Mouse (Mus musculus): ENCODE measurements around the gene Tmem178. TPM values are rescaled to one million over a fixed set of nuclear protein-coding genes. Genes with fewer than 3 reads are reported as not detected.

Tmem178 gene
- polyA plus RNA-seq, 1 experiment, result not detected

DNA sequence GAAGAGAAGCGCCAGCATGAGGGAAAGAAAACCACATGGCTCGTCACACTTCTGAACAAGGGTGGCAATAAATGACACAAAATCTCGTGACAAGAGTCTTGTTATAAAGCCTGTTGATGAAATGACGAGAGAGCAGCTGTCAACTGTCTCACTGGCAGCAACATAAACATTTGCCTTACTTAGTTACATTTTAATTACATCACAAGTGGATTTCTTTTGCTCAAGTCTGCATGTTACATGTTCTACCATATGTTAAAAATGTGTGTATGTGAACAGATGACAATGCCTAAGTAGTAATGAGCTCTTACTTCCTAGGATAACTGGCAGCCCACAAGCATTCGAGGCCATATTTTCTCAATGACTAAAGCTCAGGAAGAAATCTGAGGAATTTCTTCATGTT, 90.9 kb downstream of the Tmem178 start:
- peaks cover 33% of the 10 kb centered on the region for H3K4me1 ChIP-seq
- no peaks in the 10 kb centered on the region for H3K27me3 ChIP-seq (replicated peaks)
- TF ChIP-seq FLI1 (IDR thresholded peaks at IDR 0.05; ENCODE audit: low read length) (no peak), GATA1 (IDR thresholded peaks at IDR 0.05; ENCODE audit: borderline replicate concordance, low read length) (no peak)
- H3K36me3 ChIP-seq (replicated peaks; ENCODE audit: low read length), result peaks cover 84% of the 10 kb centered on the region
- 0 out of 2 replicates have a peak, but pooled peaks cover 2% of the 10 kb centered on the region for H3K9me3 ChIP-seq
- H3K4me3 ChIP-seq (replicated peaks), result no peak overlapping the region

DNA sequence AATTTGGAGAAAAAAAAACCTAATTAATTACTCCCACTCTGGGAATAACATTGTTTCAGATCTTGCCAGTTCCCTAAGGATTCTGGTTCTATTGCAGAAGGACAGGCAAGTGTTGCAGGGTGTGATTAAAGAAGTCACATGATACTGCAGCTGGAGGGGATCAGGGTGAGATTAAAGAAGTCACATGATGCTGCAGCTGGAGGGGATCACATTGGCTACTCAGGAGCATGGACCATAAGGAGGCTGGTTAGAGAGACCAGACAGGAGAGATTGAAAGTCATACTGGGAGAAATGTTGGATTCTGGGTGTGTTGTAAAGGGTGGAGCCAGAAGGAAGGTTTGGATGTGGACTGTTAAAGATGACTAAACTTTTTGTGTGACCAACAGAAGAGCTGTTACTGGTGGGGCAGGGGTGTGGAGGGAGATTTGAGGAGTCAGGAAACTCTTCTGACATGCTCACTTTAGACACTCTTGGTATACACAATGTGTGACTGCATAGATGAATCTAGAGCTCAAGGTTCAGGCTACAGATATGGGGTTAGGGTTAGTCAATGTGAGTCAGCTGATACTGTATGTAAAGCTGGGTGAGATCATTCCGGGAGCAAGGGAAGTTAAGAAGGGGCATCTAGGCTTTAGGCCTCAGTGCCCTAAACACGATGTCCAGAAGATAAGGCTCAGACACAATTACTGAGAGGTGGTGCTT, 94.4 kb downstream of the Tmem178 start:
- TF ChIP-seq FLI1 (IDR thresholded peaks at IDR 0.05; ENCODE audit: low read length) (no peak), GATA1 (IDR thresholded peaks at IDR 0.05; ENCODE audit: borderline replicate concordance, low read length) (no peak)
- Histone ChIP-seq H3K4me3 (replicated peaks) (no peak overlapping the region), H3K9me3 (no peaks in the 10 kb centered on the region), H3K36me3 (replicated peaks; ENCODE audit: low read length) (peaks cover 94% of the 10 kb centered on the region), H3K4me1 (peaks cover 23% of the 10 kb centered on the region), H3K27me3 (replicated peaks) (no peaks in the 10 kb centered on the region)

DNA sequence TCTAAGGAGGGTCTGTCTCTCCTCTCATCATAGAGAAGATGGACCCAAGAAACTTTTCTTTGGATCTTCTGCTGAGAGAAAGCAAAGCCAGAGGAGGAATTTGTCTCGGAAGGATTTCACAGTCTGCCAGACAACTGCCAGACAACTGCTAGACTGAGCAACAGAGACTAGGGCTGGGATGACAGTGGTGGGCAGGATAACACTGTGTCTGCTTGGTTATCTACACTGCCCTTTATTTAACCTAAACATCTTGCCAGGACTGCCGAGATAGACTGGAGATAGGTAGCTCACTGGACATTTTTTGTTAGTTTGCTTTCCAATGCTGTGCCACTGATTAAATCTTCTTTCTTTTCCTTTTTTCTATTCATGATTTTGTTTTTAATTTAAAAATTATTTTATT, 97.2 kb downstream of the Tmem178 start:
- Histone ChIP-seq H3K27me3 (replicated peaks) (no peaks in the 10 kb centered on the region), H3K36me3 (replicated peaks; ENCODE audit: low read length) (peaks cover 91% of the 10 kb centered on the region), H3K4me1 (peaks cover 28% of the 10 kb centered on the region), H3K9me3 (no peaks in the 10 kb centered on the region), H3K4me3 (replicated peaks) (no peak overlapping the region)
- no peak for TF ChIP-seq GATA1 (IDR thresholded peaks at IDR 0.05; ENCODE audit: borderline replicate concordance, low read length)
- no peak for TF ChIP-seq FLI1 (IDR thresholded peaks at IDR 0.05; ENCODE audit: low read length)

DNA sequence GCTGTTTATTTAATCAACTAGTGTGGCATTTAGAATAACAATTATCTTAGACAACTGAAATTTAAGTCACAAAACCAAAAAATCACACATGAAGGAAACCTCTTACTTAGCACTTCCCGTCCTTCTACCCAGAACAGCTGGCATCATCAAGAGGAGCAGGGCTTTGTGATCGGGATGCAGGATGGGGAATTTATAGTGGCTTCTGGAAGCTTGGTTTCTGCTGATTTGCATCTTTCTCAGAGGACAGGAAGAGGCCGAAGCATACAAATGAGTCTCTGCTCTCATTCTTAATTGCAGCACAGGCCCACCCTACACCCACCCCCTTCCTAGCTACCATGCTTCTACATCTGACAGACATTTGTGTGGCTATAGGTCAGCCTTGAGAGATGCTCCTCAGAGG, 99.9 kb downstream of the Tmem178 start:
- Histone ChIP-seq H3K27me3 (replicated peaks) (no peaks in the 10 kb centered on the region), H3K9me3 (no peaks in the 10 kb centered on the region), H3K4me3 (replicated peaks) (no peak overlapping the region), H3K36me3 (replicated peaks; ENCODE audit: low read length) (peaks cover 84% of the 10 kb centered on the region), H3K4me1 (peaks cover 18% of the 10 kb centered on the region)
- TF ChIP-seq GATA1 (IDR thresholded peaks at IDR 0.05; ENCODE audit: borderline replicate concordance, low read length) (no peak), FLI1 (IDR thresholded peaks at IDR 0.05; ENCODE audit: low read length) (no peak)

DNA sequence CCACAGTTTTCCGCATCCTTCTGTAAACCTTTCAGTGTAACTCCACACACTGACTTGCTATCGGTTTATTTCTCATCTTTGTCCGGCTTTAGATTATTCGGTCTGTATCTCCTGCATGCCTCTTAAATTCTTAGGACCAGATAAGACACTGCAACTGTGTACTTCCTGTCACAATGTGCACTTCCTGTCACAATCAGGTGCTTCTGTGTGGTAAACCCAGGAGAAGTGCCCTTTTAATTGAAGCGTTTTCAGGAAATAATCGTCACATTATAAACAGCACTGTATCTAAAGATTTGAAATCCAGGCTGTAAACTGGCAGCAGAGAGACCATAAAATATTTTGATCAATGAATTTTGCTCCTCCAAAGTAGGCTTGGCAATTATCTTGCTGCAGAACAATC, 100.7 kb downstream of the Tmem178 start:
- H3K36me3 ChIP-seq (replicated peaks; ENCODE audit: low read length), result peaks cover 84% of the 10 kb centered on the region
- no peaks in the 10 kb centered on the region for H3K9me3 ChIP-seq
- no peak for TF ChIP-seq FLI1 (IDR thresholded peaks at IDR 0.05; ENCODE audit: low read length)
- TF ChIP-seq GATA1 (IDR thresholded peaks at IDR 0.05; ENCODE audit: borderline replicate concordance, low read length), result no peak
- no peak overlapping the region for H3K4me3 ChIP-seq (replicated peaks)
- H3K27me3 ChIP-seq (replicated peaks), result no peaks in the 10 kb centered on the region
- peaks cover 18% of the 10 kb centered on the region for H3K4me1 ChIP-seq

DNA sequence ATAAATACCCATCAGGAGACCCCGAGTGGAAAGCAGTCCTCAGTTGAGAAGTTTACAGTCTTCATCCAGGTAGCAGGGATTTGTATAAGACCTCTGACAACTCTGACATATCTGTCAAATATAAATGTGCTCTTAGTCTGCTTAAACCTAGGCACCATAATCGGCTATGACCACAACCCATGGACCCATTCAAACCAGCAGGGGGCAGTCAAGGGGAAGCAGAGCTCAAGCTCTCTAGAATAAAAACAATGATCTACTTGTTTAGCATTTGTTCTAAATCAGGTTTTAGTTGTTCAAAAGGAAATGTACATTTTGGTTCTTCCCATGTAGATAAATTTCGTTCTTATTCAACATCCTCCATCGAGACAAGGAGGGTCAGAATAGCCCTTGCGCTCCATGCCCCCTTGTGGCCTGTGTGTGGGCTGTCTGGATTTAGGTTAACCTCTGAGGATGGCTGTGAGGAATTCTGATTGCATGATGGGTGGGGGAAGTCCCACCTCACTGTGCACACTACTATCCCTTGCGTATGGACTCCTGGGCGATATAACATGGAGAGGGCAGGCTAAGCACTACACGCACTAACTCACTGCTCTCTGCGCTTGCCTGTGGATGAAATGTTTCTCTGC, 101.2 kb downstream of the Tmem178 start:
- Histone ChIP-seq H3K9me3 (no peaks in the 10 kb centered on the region), H3K27me3 (replicated peaks) (no peaks in the 10 kb centered on the region), H3K36me3 (replicated peaks; ENCODE audit: low read length) (peaks cover 84% of the 10 kb centered on the region), H3K4me3 (replicated peaks) (no peak overlapping the region), H3K4me1 (peaks cover 18% of the 10 kb centered on the region)
- TF ChIP-seq FLI1 (IDR thresholded peaks at IDR 0.05; ENCODE audit: low read length), result no peak
- no peak for TF ChIP-seq GATA1 (IDR thresholded peaks at IDR 0.05; ENCODE audit: borderline replicate concordance, low read length)

DNA sequence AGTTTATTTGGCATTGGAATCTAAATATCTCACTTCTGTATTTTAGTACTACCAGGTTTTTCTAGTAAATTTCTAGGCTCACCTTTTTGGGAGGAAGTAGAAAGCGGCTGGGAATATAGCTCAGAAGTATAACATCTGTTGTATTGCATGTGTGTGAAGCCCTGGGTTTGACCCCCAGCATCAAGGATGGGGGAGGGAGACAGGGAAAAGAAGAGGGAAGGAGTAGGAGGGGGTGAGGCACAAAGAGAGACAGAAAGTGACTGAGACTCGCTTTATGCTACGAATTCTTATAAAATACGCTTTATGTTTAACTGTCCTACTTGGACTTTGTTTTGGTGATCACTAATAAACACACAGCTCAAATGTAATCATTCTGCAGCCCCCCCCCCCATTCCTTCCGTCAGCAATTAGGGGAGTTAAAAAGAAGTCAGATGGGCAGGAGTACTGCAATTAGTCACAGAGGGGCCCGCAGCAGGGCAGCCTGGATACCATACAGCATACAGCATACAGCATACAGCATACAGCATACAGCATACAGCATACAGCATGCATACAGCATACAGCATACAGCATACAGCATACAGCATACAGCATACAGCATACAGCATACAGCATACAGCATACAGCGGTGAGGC, 103.6 kb downstream of the Tmem178 start:
- Histone ChIP-seq H3K36me3 (replicated peaks; ENCODE audit: low read length) (peaks cover 84% of the 10 kb centered on the region), H3K4me1 (peaks cover 12% of the 10 kb centered on the region), H3K9me3 (no peaks in the 10 kb centered on the region), H3K27me3 (replicated peaks) (no peaks in the 10 kb centered on the region), H3K4me3 (replicated peaks) (peak overlapping the region; percentile 28)
- TF ChIP-seq GATA1 (IDR thresholded peaks at IDR 0.05; ENCODE audit: borderline replicate concordance, low read length) (no peak), FLI1 (IDR thresholded peaks at IDR 0.05; ENCODE audit: low read length) (no peak)

Other genes starting within 250 kb of the Tmem178 start
- 0.87 TPM in 1 of 2 replicates, not detected in the other for gene Map4k3, start 216.1 kb upstream of the Tmem178 start, polyA plus RNA-seq (2012; ENCODE audit: insufficient read depth, low replicate concordance)
- 0.68 TPM in 1 of 2 replicates, not detected in the other for gene Thumpd2, start 120.5 kb downstream of the Tmem178 start, polyA plus RNA-seq (2012; ENCODE audit: insufficient read depth, low replicate concordance)

Measured in megakaryocyte, embryonic 14.5 days (primary cell).